Mouse (Mus musculus) gastrocnemius, postnatal 4 days (tissue): ENCODE results near the gene Prkd2. TPM values are rescaled to one million over a fixed set of nuclear protein-coding genes. Genes with fewer than 3 reads are reported as not detected.

ENCODE experiments used
- DNase-seq, 2 experiments: peaks; one replicate each; pipeline ENCODE4 v3.0.0; 2021 to 2022; ENCODE audit warnings: low spot score in 2 of 2, mixed read lengths in 2 of 2
- total RNA-seq, 2 experiments: library from RNA; stranded (reverse); gene quantifications; 2 replicates each; pipeline ENCODE4 v1.2.3; 2021

Gene Prkd2
- total RNA-seq, 2 experiments from 2014 or later, result 16.8 to 17.4 TPM

GRCm38 (mm10) chr7:16825785-16826184 is 16.9 kb upstream of the Prkd2 start:
- no peak for DNase-seq

DNA sequence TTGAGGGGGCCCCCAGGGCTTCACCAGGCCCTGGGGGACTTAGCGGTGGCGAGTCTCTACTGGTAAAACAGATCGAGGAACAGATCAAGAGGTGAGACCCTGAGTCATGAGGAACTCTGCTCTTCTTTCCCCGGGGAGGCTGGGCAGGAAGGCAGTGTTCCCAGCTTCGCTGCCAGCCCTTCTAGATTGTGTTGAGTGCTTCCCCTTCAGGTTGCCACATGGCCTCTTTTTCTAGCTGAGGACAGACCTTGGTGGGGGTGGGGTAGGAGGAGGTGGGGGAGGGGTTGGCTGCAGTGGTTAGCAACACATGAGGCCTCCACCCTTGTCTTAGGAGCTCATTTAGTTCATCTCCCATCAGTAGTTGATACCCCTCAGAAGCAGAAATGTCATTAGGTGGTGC is 16.1 kb upstream of the Prkd2 start:
- no peak for DNase-seq

- DNase-seq, result no peak
Measured at GRCm38 (mm10) chr7:16827274-16827673, 15.4 kb upstream of the Prkd2 start.

- DNase-seq, result no peak
Measured at GRCm38 (mm10) chr7:16830449-16830848, 12.3 kb upstream of the Prkd2 start.

DNA sequence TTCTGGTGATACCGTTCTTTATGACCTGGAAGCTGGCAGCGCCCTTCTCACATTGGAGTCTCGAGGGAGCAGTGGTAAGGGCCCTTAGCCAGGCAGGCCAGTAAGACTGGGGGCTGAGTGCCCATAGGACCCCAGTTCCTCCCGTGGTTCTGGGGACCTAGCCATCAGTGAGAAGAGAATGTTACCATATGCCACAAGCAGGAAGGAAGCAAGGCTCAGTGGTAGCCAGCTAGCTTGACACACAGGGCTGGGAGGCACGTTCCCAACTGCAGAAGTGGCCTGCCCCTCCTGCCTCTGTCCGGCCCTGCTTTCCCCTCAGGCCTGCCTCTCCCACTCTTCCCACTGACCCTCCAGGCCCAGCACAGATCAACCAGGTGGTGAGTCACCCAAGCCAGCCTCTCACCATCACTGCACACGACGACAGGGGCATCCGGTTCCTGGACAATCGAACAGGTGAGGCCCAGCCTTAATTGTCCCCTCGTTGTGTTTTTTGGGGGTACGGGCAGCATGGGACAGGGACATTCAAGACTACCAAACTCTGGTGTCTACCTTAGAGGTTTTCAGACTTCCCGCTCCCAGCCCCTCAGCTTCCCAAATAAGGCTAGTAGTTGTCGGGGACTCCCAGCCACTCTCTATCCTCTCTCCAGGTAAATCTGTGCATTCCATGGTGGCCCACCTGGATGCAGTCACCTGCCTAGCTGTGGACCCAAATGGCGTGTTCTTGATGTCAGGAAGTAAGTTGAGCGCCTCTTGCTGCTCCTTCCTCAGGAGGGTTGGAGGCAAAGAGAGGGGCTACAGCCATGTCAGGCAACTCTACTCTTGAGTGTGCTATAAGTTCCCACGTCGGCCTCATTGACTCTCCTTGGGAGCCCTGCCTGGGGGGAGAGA is 4.5 kb upstream of the Prkd2 start:
- DNase-seq, result no peak

- no peak for DNase-seq
Measured at GRCm38 (mm10) chr7:16838804-16839426, 3.8 kb upstream of the Prkd2 start.

- DNase-seq, result no peak
Measured at GRCm38 (mm10) chr7:16839427-16840108, 3.1 kb upstream of the Prkd2 start.

DNA sequence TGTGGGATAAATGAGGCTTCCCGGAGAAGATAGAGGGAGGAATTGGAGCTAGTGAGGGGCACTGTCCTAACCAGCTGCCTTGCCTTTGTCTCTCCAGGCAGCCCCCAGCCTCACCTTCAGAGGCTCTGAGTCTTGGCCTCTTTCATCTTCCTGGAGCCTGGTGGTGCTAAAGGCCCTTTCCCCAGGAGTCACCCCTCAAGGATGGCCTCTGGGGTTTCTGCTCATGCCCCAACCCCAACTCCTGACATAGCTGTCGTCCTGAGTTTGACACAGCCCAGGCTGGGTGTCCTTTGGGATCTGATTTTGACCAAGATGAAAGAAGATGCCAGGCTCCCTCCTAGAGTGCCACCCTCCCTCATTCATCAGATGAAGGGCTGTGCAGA is 2.6 kb upstream of the Prkd2 start:
- DNase-seq, result no peak

DNA sequence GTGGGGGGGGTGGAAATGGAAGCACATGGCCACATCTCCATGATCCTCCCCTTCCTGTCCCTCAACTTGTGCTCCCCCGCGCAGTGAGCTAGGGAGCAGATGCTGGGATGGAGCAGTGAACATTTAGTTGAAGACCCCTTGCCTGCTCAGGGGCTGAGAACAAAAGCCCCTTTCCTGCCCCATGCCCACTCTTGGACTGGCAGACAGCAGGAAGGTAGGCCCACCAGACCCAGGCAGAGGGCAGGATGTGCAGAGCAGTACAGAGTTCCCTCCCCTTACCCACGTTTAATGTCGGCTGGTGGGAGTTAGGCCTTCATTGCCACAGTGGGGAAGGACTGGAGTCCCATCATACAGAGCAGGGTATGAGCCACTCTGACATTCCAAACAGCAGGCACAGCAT is 1.6 kb upstream of the Prkd2 start:
- no peak for DNase-seq

- DNase-seq, result no peak
Measured at GRCm38 (mm10) chr7:16841561-16842560, 841 bp upstream of the Prkd2 start.

GRCm38 (mm10) chr7:16843441-16844171 is 904 bp downstream of the Prkd2 start:
- no peak for DNase-seq

- DNase-seq, result no peak
Measured at GRCm38 (mm10) chr7:16844696-16845071, 2.0 kb downstream of the Prkd2 start.

- no peak for DNase-seq
Measured at GRCm38 (mm10) chr7:16845072-16845819, 2.5 kb downstream of the Prkd2 start.

- DNase-seq, result no peak
Measured at GRCm38 (mm10) chr7:16845820-16846167, 3.1 kb downstream of the Prkd2 start.

DNA sequence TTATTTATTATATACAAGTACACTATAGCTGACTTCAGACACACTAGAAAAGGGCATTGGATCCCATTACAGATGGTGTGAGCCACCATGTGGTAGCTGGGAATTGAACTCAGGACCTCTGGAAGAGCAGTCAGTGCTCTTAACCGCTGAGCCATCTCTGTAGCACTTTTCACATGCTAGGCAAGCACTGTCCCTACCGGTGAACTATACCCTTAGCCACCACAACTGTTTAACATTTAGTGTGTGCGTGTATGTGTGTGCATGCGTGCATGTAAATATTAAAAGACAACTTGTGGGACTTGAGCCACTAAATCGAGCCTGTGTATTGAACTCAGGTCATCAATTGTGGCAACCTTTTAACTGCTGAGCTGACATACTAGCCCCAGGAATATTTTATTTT is 4.1 kb downstream of the Prkd2 start:
- no peak for DNase-seq

- DNase-seq, result no peak
Measured at GRCm38 (mm10) chr7:16847507-16847906, 4.8 kb downstream of the Prkd2 start.

DNA sequence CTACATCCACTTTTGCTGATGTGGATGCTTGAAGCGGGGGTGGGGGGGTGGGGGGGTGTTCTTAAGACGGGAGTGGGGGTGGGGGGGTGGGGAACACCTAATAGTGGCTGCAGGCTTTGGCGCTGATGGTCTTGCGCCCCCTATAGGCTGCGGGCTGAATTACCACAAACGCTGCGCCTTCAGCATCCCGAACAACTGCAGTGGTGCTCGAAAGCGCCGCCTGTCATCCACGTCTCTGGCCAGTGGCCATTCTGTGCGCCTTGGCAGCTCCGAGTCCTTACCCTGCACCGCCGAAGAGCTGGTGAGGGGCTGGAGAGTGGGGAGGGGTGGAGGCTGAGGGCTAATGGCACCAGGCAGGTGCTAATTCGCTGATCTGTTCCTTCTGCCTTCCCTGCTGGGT is 5.9 kb downstream of the Prkd2 start:
- DNase-seq, result peak in 1 of 2 experiments; percentile 54

GRCm38 (mm10) chr7:16851636-16852035 is 8.9 kb downstream of the Prkd2 start:
- no peak for DNase-seq

DNA sequence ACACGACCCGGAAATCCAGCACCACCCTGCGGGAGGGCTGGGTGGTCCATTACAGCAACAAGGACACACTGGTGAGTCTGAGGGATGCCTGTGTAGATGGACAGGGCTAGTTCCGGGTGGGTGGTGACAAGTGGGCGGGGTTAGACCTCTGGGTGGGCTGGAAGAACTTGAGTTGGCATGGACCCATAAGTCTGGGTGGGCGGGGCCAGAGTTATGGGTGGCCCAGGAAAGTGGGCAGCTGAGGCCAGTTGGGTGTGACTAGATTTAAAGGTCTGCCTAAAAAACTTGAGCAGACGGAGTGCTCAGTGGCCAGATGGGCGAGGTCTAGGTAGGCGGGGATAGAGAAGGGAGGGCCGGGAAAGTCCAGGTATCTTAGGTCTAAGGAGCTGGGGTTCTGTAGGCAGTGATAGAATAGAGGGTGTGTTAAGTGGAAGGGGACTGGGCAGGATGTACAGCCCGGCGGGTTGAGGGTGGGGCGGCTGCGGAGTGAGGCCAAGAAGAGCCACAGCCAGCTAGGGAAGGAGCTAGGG is 10.7 kb downstream of the Prkd2 start:
- no peak for DNase-seq
